Mouse (Mus musculus): Measurements from ENCODE around the gene Slc2a4.

GRCm38 (mm10) chr11:69922796-69923195, 25.2 kb downstream of the Slc2a4 start:
- TF ChIP-seq POLR2A (IDR thresholded peaks at IDR 0.05; ENCODE audit: insufficient read length, low read depth) (no peak), USF1 (IDR thresholded peaks at IDR 0.05; ENCODE audit: low read depth) (no peak), TCF12 (IDR thresholded peaks at IDR 0.05; ENCODE audit: insufficient read depth, poor library complexity, severe bottlenecking) (no peak), SRF (IDR thresholded peaks at IDR 0.05; ENCODE audit: control insufficient read depth, insufficient read length, low read depth) (no peak), REST (IDR thresholded peaks at IDR 0.05; ENCODE audit: insufficient read depth, insufficient read length) (no peak), MYOD1 (IDR thresholded peaks at IDR 0.05; ENCODE audit: control insufficient read depth in 1 of 3, insufficient read length in 2 of 3, low read depth in 2 of 3) (no peak), MAX (IDR thresholded peaks at IDR 0.05; ENCODE audit: low read depth) (no peak), MYOG (IDR thresholded peaks at IDR 0.05; ENCODE audit: control insufficient read depth in 1 of 3, insufficient read depth in 1 of 3, insufficient read length in 2 of 3, low read depth in 2 of 3) (no peak), CEBPB (IDR thresholded peaks at IDR 0.05; ENCODE audit: insufficient read depth, poor library complexity, severe bottlenecking) (no peak)
